Mouse (Mus musculus) heart, postnatal 0 days (tissue): ENCODE measurements around the gene Olfr394. TPM values are rescaled to one million over a fixed set of nuclear protein-coding genes. Genes with fewer than 3 reads are reported as not detected.
"Not testable (repeated sequence)": the region's sequence is repeated elsewhere in the genome, so short reads cannot be mapped to it uniquely, and the experiment has no call there.

Experiments
- ATAC-seq: fragments of 200-750 bp; cut with Nextera tagmentation; 2 replicates; pipeline ENCODE4 v1.8.0; 2017; ENCODE audit warnings: low read depth, moderate number of reproducible peaks, moderate library complexity; ENCODE audit not compliant: insufficient read depth
- DNase-seq: peaks from one replicate; pipeline ENCODE4 v3.0.0-alpha.2; 2016; ENCODE audit warnings: low spot score
- H3K27ac ChIP-seq: fragments of 300-500 bp; sonication (generic); 2 replicates; pipeline ENCODE4 v1.5.1; 2014; ENCODE audit warnings: low read depth, mild to moderate bottlenecking
- H3K27me3 ChIP-seq: fragments of 300-500 bp; sonication (generic); 2 replicates; pipeline ENCODE4 v1.6.1; 2014; ENCODE audit warnings: low read length, mixed read lengths; ENCODE audit not compliant: control insufficient read depth, insufficient read depth
- H3K36me3 ChIP-seq: fragments of 300-500 bp; sonication (generic); replicated peaks from 2 replicates; pipeline ENCODE4 v1.6.1; 2014; ENCODE audit warnings: low read length, mixed read lengths; ENCODE audit not compliant: control insufficient read depth, insufficient read depth
- H3K4me1 ChIP-seq: fragments of 300-500 bp; sonication (generic); 2 replicates; pipeline ENCODE4 v1.6.1; 2014; ENCODE audit warnings: antibody characterized with exemption; ENCODE audit not compliant: control insufficient read depth, insufficient read depth
- H3K4me2 ChIP-seq: fragments of 300-500 bp; sonication (generic); 2 replicates; pipeline ENCODE4 v1.6.1; 2014; ENCODE audit warnings: low read depth, mild to moderate bottlenecking, low read length, moderate library complexity
- H3K4me3 ChIP-seq: fragments of 300-500 bp; sonication (generic); 2 replicates; pipeline ENCODE4 v1.5.1; 2014; ENCODE audit warnings: low read depth, low read length
- H3K9ac ChIP-seq: fragments of 300-500 bp; sonication (generic); replicated peaks from 2 replicates; pipeline ENCODE4 v1.6.1; 2014; ENCODE audit warnings: low read depth, low read length, mixed read lengths
- H3K9me3 ChIP-seq: fragments of 300-500 bp; sonication (generic); replicated peaks from 2 replicates; pipeline ENCODE4 v1.6.1; 2016; ENCODE audit warnings: low read length; ENCODE audit not compliant: control insufficient read depth
- CTCF ChIP-seq: IDR thresholded peaks from 2 replicates; pipeline ENCODE4 v1.5.1; 2016; ENCODE audit warnings: antibody characterized with exemption, control low read depth, low read depth
- EP300 ChIP-seq: IDR thresholded peaks from 2 replicates; pipeline ENCODE4 v1.6.1; 2016; ENCODE audit warnings: antibody characterized with exemption, low read depth
- WGBS: fragments of 180-500 bp; shearing (Covaris S2); extraction: QIAGEN DNeasy Blood & Tissue Kit; methylation state at CpG from one replicate; pipeline ENCODE4 v1.1.7; 2014; 5-methylcytosine and 5-hydroxymethylcytosine counted together
- polyA plus RNA-seq: library from polyadenylated mRNA; unstranded; fragments of >200 nt; fragmentation: Nextera tagmentation; extraction: Ambion mirVana; gene quantifications from 2 replicates; pipeline ENCODE4 v1.2.1, GENCODE M21; 2015
- total RNA-seq: library from RNA; depleted of rRNA; stranded (reverse); fragments of >200 nt; gene quantifications from 2 replicates; pipeline ENCODE4 v1.2.3, GENCODE M21; 2014; ENCODE audit warnings: low replicate concordance; rRNA removed

The Olfr394 gene
- total RNA-seq (not detected in 2 replicates), polyA plus RNA-seq (not detected in 2 replicates)

DNA sequence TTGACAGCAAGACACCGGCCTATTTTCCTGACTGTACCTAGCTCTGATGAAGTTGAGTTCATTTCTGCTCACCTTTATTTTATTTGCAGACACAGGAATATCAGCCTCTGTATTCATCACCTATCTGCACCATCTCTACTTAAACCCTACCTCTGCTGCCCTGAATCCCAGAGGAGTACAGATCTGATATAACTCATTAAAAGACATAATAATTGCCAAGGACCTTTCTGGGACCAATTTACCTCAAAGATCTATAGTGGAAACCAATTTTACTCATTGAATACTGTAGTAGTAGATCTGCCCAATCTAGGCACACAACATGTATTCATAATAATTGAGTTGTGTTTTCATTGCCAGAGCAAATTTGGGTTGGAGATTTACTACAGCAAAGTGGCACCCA lies at the start of gene Olfr394:
Gene Olfr394, minus strand, starts transcription at position 101 of the 400 bp plus-strand sequence.
- no peak within 1 kb of the TSS for H3K9ac ChIP-seq
- WGBS: 67% methylated on average over 1 of the region's 1 CpGs
- H3K4me3 ChIP-seq: no peak within 1 kb of the TSS
- no peaks in the 10 kb centered on the region for H3K9me3 ChIP-seq
- ATAC-seq (no peak), DNase-seq (no peak)
- H3K4me1 ChIP-seq: no peaks in the 10 kb centered on the region
- no peak within 1 kb of the TSS for H3K27ac ChIP-seq
- no peak within 1 kb of the TSS for H3K4me2 ChIP-seq
- no peaks in the 10 kb centered on the region for H3K36me3 ChIP-seq
- H3K27me3 ChIP-seq: no peaks in the 10 kb centered on the region
- TF ChIP-seq EP300 (no peak), CTCF (no peak)

DNA sequence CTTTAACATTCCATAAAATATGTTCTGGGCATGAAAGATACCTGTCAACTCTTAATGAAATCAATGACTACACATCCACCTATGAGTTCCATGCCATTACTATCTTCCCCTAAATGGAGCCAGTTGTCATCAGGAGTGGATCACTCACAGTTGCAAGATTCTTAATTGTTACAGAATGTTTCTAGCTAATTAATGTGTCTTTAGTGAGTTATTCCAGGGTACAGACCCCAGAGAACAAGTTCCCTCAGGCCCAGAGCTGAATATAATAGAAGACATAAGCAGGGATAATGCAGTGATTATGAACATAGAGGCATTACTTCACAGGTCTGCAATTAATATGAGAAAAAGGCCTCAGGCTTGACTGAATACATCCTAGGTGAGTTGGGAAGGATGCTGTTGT lies 45.8 kb upstream of the Olfr394 start, which contains the start of gene Olfr23:
Gene Olfr23, plus strand, starts transcription at position 301 of the 400 bp plus-strand sequence.
- Histone ChIP-seq H3K27me3 (no peaks in the 10 kb centered on the region), H3K4me1 (no peaks in the 10 kb centered on the region), H3K9ac (no peak within 1 kb of the TSS), H3K36me3 (no peaks in the 10 kb centered on the region), H3K9me3 (no peaks in the 10 kb centered on the region), H3K27ac (no peak within 1 kb of the TSS), H3K4me2 (no peak within 1 kb of the TSS), H3K4me3 (no peak within 1 kb of the TSS)
- TF ChIP-seq CTCF (no peak), EP300 (no peak)
- no peak for ATAC-seq
- DNase-seq: no peak

DNA sequence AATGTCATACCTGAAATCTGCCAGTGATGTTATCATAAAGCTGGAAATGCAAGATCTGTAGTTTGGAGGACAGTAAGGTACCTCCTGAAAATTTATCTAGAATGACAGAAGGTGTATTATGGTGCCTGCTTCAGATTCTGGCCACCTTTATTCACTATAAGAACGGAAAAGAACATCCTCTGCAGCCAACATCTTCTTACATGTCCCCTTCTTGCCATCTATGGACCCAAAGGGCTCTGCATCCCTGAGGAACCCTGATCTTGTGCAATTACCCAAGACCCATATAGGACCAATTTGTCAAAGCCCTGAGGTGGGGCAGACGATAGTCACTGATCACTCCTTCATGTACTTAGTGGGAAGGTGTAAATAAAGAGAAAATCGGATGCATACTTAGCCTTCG lies 18.6 kb upstream of the Olfr394 start, which contains the start of gene Olfr395:
Gene Olfr395, minus strand, starts transcription at position 101 of the 400 bp plus-strand sequence.
- not testable (repeated sequence) for ATAC-seq, H3K4me1 ChIP-seq, H3K36me3 ChIP-seq, H3K27ac ChIP-seq, H3K4me2 ChIP-seq, H3K9me3 ChIP-seq, H3K9ac ChIP-seq, H3K27me3 ChIP-seq, DNase-seq, H3K4me3 ChIP-seq
- 67% methylated on average over 4 of the region's 4 CpGs for WGBS

DNA sequence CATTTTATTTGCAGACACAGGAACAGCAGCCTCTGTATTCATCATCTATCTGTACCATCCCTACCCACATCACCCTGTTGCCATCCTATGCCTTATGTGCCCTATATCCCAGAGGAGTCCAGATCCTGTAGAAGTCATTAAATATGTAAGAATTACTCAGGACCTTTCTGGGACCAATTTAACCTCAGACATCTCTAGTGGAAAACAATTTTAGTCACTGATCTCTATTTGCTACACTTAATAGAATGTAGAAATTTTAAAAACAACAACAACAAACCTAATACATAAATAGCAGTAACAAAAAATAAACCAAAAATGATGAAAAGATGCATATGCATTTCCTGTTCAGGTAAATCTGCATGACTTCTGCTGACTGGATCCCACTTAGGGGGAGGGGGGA lies 39.2 kb downstream of the Olfr394 start, which contains the start of gene Olfr393:
Gene Olfr393, minus strand, starts transcription at position 101 of the 400 bp plus-strand sequence.
- H3K4me1 ChIP-seq: no peaks in the 10 kb centered on the region
- DNase-seq (no peak), ATAC-seq (no peak)
- TF ChIP-seq CTCF: no peak
- TF ChIP-seq EP300: no peak
- no peak within 1 kb of the TSS for H3K4me3 ChIP-seq
- no peak within 1 kb of the TSS for H3K9ac ChIP-seq
- no peaks in the 10 kb centered on the region for H3K27me3 ChIP-seq
- no peaks in the 10 kb centered on the region for H3K36me3 ChIP-seq
- no peak within 1 kb of the TSS for H3K4me2 ChIP-seq
- H3K27ac ChIP-seq: no peak within 1 kb of the TSS
- H3K9me3 ChIP-seq: 0 out of 2 replicates have a peak, but pooled peaks cover 2% of the 10 kb centered on the region

Other genes with a start within 250 kb of the Olfr394 start
- not detected in 2 replicates for gene Zfp735, start 202.0 kb downstream of the Olfr394 start, total RNA-seq
- not detected in 2 replicates for gene Zfp735, start 202.0 kb downstream of the Olfr394 start, polyA plus RNA-seq
- not detected in 2 replicates for gene Olfr389, start 110.1 kb downstream of the Olfr394 start, total RNA-seq
- gene Olfr389, start 110.1 kb downstream of the Olfr394 start, polyA plus RNA-seq: not detected in 2 replicates
- gene Olfr390, start 107.8 kb downstream of the Olfr394 start, total RNA-seq: not detected in 2 replicates
- gene Olfr390, start 107.8 kb downstream of the Olfr394 start, polyA plus RNA-seq: not detected in 2 replicates
- gene Olfr391-ps, start 87.7 kb downstream of the Olfr394 start, total RNA-seq: not detected in 2 replicates
- gene Olfr391-ps, start 87.7 kb downstream of the Olfr394 start, polyA plus RNA-seq: not detected in 2 replicates
- gene Olfr392, start 73.7 kb downstream of the Olfr394 start, total RNA-seq: not detected in 2 replicates
- not detected in 2 replicates for gene Olfr392, start 73.7 kb downstream of the Olfr394 start, polyA plus RNA-seq
- gene Olfr393, start 39.3 kb downstream of the Olfr394 start, total RNA-seq: not detected in 2 replicates
- gene Olfr393, start 39.3 kb downstream of the Olfr394 start, polyA plus RNA-seq: not detected in 2 replicates
- gene Olfr395, start 18.5 kb upstream of the Olfr394 start, total RNA-seq: not detected in 2 replicates
- not detected in 2 replicates for gene Olfr395, start 18.5 kb upstream of the Olfr394 start, polyA plus RNA-seq
- not detected in 2 replicates for gene Olfr23, start 45.9 kb upstream of the Olfr394 start, total RNA-seq
- gene Olfr23, start 45.9 kb upstream of the Olfr394 start, polyA plus RNA-seq: not detected in 2 replicates
- gene Olfr397, start 70.0 kb upstream of the Olfr394 start, total RNA-seq: not detected in 2 replicates
- not detected in 2 replicates for gene Olfr397, start 70.0 kb upstream of the Olfr394 start, polyA plus RNA-seq
- not detected in 2 replicates for gene Olfr398, start 99.6 kb upstream of the Olfr394 start, total RNA-seq
- not detected in 2 replicates for gene Olfr398, start 99.6 kb upstream of the Olfr394 start, polyA plus RNA-seq
- not detected in 2 replicates for gene Olfr139, start 165.8 kb upstream of the Olfr394 start, total RNA-seq
- not detected in 2 replicates for gene Olfr139, start 165.8 kb upstream of the Olfr394 start, polyA plus RNA-seq
- gene Olfr399, start 165.8 kb upstream of the Olfr394 start, total RNA-seq: not detected in 2 replicates
- not detected in 2 replicates for gene Olfr399, start 165.8 kb upstream of the Olfr394 start, polyA plus RNA-seq
- not detected in 2 replicates for gene Zfp616, start 179.2 kb upstream of the Olfr394 start, total RNA-seq
- gene Zfp616, start 179.2 kb upstream of the Olfr394 start, polyA plus RNA-seq: not detected in 2 replicates
- gene Olfr401, start 222.9 kb upstream of the Olfr394 start, total RNA-seq: not detected in 2 replicates
- not detected in 2 replicates for gene Olfr401, start 222.9 kb upstream of the Olfr394 start, polyA plus RNA-seq